In genomic region chr7:96975914-96976313, GRCm38 (mm10) we compare ENCODE assay signal across 26 mouse cellular contexts. TPM values are rescaled to one million over a fixed set of nuclear protein-coding genes. Genes with fewer than 3 reads are reported as not detected.
DNase-seq lines count a peak whose midpoint lies in the region; ATAC-seq and TF ChIP-seq lines count a peak whose summit lies in the region.
"Had no signal": no experiment of that assay in that cellular context is flagged by ENCODE, and none has a peak within 500 bp of the region (broad histone marks: within the 10 kb centered on the region; RNA-seq: fewer than 3 reads in every experiment).

No protein-coding gene starts in this region.

- peak; percentile 16; the same call in 1 of the 2 replicates for ATAC-seq in lung, postnatal 0 days
- peak; percentile 55 for ATAC-seq in granulocyte monocyte progenitor cell, adult 5-6 weeks (replicated peaks; ENCODE audit: poor library complexity, severe bottlenecking)
- no peak for ATAC-seq in cerebellum, adult (ENCODE audit: insufficient number of reproducible peaks, low FRiP score, low TSS enrichment)
- ATAC-seq in midbrain, embryonic 15.5 days (replicated peaks), result no peak
- ATAC-seq: activated CD4-positive, CD25-positive, alpha-beta regulatory T cell, adult 4 months; forebrain, embryonic 15.5 days; inflammation-experienced regulatory T-cells, adult 6 months; midbrain, embryonic 13.5 days had no signal

- TF ChIP-seq POLR2A in heart, adult 2 months (IDR thresholded peaks at IDR 0.05; ENCODE audit: insufficient read depth, low read depth, low read length), result no peak

- 0 out of 2 replicates have a peak, but pooled peaks have one; percentile 20 for TF ChIP-seq EP300 in heart, adult 2 months (IDR thresholded peaks at IDR 0.05; ENCODE audit: insufficient read depth, low read depth, low read length)
- TF ChIP-seq EP300 in lung, postnatal 0 days (IDR thresholded peaks at IDR 0.05), result no peak

- no peak overlapping the region for H3K27ac ChIP-seq in heart, adult 2 months
- no peak overlapping the region for H3K27ac ChIP-seq in lung, postnatal 0 days (ENCODE audit: low read length)
- H3K27ac ChIP-seq in midbrain, embryonic 15.5 days, result no peak overlapping the region
- H3K27ac ChIP-seq: embryonic facial prominence, embryonic 15.5 days; forebrain, embryonic 15.5 days; hindbrain, embryonic 14.5 days; limb, embryonic 10.5 days; midbrain, embryonic 13.5 days; neural tube, embryonic 12.5 days had no signal

- H3K27me3 ChIP-seq in heart, adult 2 months (ENCODE audit: control insufficient read depth, insufficient read depth, low read length), result no peaks in the 10 kb centered on the region
- H3K27me3 ChIP-seq in lung, postnatal 0 days (replicated peaks; ENCODE audit: insufficient read depth, low read length), result no peaks in the 10 kb centered on the region
- no peaks in the 10 kb centered on the region for H3K27me3 ChIP-seq in midbrain, embryonic 15.5 days (replicated peaks)
- H3K27me3 ChIP-seq: embryonic facial prominence, embryonic 15.5 days; forebrain, embryonic 15.5 days; megakaryocyte, embryonic 14.5 days; midbrain, embryonic 13.5 days; neural tube, embryonic 12.5 days had no signal

- peaks cover 3% of the 10 kb centered on the region; the same call in 1 of the 2 replicates for H3K4me1 ChIP-seq in heart, adult 2 months (ENCODE audit: control insufficient read depth, insufficient read depth, low read length)
- no peaks in the 10 kb centered on the region for H3K4me1 ChIP-seq in lung, postnatal 0 days (ENCODE audit: insufficient read depth, low read depth, low read length)
- no peaks in the 10 kb centered on the region for H3K4me1 ChIP-seq in midbrain, embryonic 15.5 days
- H3K4me1 ChIP-seq: embryonic facial prominence, embryonic 15.5 days; neural tube, embryonic 12.5 days had no signal

- no peaks in the 10 kb centered on the region for H3K79me2 ChIP-seq in heart, adult 2 months (replicated peaks; ENCODE audit: control insufficient read depth, insufficient read depth, low read length)

- no peaks in the 10 kb centered on the region for H3K36me3 ChIP-seq in heart, adult 2 months (ENCODE audit: control insufficient read depth, insufficient read depth, low read length)
- H3K36me3 ChIP-seq in lung, postnatal 0 days (ENCODE audit: insufficient read depth, low read length), result no peaks in the 10 kb centered on the region
- no peaks in the 10 kb centered on the region for H3K36me3 ChIP-seq in midbrain, embryonic 15.5 days (replicated peaks)
- H3K36me3 ChIP-seq: embryonic facial prominence, embryonic 15.5 days; forebrain, embryonic 15.5 days; midbrain, embryonic 13.5 days; neural tube, embryonic 12.5 days had no signal

- intact Hi-C loops in heart, adult 2 months (cut with DNase I), result loop anchor here (10.0 kb wide), 1 partner anchor 599 kb away; the partner anchor contains the start of genes Aamdc and Rsf1
- intact Hi-C loops in heart, postnatal 36 days (cut with DNase I), result loop anchor here (5.0 kb wide), 1 partner anchor 101 kb away; no protein-coding TSS in a partner anchor

- no peak overlapping the region for H3K4me2 ChIP-seq in lung, postnatal 0 days (replicated peaks; ENCODE audit: low read depth, low read length)
- no peak overlapping the region for H3K4me2 ChIP-seq in midbrain, embryonic 15.5 days
- H3K4me2 ChIP-seq: embryonic facial prominence, embryonic 15.5 days; forebrain, embryonic 15.5 days; hindbrain, embryonic 14.5 days; midbrain, embryonic 13.5 days; neural tube, embryonic 12.5 days had no signal

- no peaks in the 10 kb centered on the region for H3K9me3 ChIP-seq in lung, postnatal 0 days (ENCODE audit: low read length)
- H3K9me3 ChIP-seq in midbrain, embryonic 15.5 days, result no peaks in the 10 kb centered on the region
- H3K9me3 ChIP-seq: embryonic facial prominence, embryonic 15.5 days; forebrain, embryonic 15.5 days; limb, embryonic 10.5 days; megakaryocyte, embryonic 14.5 days; midbrain, embryonic 13.5 days; neural tube, embryonic 12.5 days had no signal

- H3K4me3 ChIP-seq in heart, adult 2 months, result no peak overlapping the region
- no peak overlapping the region for H3K4me3 ChIP-seq in lung, postnatal 0 days (ENCODE audit: low read depth, low read length)
- H3K4me3 ChIP-seq in midbrain, embryonic 15.5 days, result no peak overlapping the region
- H3K4me3 ChIP-seq: embryonic facial prominence, embryonic 15.5 days; forebrain, embryonic 15.5 days; limb, embryonic 10.5 days; midbrain, embryonic 13.5 days; neural tube, embryonic 12.5 days had no signal

- TF ChIP-seq CTCF in heart, adult 2 months (IDR thresholded peaks at IDR 0.05), result no peak
- no peak for TF ChIP-seq CTCF in lung, postnatal 0 days (IDR thresholded peaks at IDR 0.05)

- no peak for DNase-seq in heart, adult 2 months
- no peak for DNase-seq in heart, postnatal 36 days
- DNase-seq in lung, postnatal 0 days (ENCODE audit: low spot score), result no peak
- DNase-seq in lung, postnatal 36 days, result no peak
- DNase-seq: adrenal gland, adult 8-10 months; cerebellum, adult 8-10 months; gastrocnemius, postnatal 10 days; heart, postnatal 4 days; kidney, adult 18-20 months; kidney, postnatal 14 days; lung, postnatal 10 days; right cerebral cortex, postnatal 14 days; thymus, adult 18-20 months; thymus, postnatal 36 days had no signal

- 47% methylated on average over 5 of the region's 5 CpGs for WGBS in heart, adult 2 months
- 74% methylated on average over 5 of the region's 5 CpGs for WGBS in lung, postnatal 0 days
- 92% methylated on average over 5 of the region's 5 CpGs for WGBS in midbrain, embryonic 15.5 days

- H3K9ac ChIP-seq in heart, adult 2 months (ENCODE audit: low read depth, low read length), result no peak overlapping the region
- no peak overlapping the region for H3K9ac ChIP-seq in lung, postnatal 0 days (replicated peaks; ENCODE audit: low read depth)
- no peak overlapping the region for H3K9ac ChIP-seq in midbrain, embryonic 15.5 days
- H3K9ac ChIP-seq: embryonic facial prominence, embryonic 15.5 days; forebrain, embryonic 15.5 days; hindbrain, embryonic 14.5 days; midbrain, embryonic 13.5 days; neural tube, embryonic 12.5 days had no signal

RNA-seq across cellular contexts. Expression of gene Nars2, which starts 24.6 kb away (rescaled TPM):
- 10 to 100 TPM; 17.5 to 18.9 TPM for total RNA-seq in heart, adult 2 months (2021)
- polyA plus RNA-seq in heart, adult 2 months (2012; rRNA removed), result 4.1 and 9.1 TPM in 2 replicates
- 10 to 100 TPM; 16.4 to 18.7 TPM for total RNA-seq in heart, postnatal 36 days (2021)
- polyA plus RNA-seq in lung, postnatal 0 days (2015; fragmentation: Nextera tagmentation; extraction: Ambion mirVana), result 9.2 and 9.8 TPM in 2 replicates
- 8.3 and 8.7 TPM in 2 replicates for total RNA-seq in granulocyte monocyte progenitor cell, adult 5-6 weeks (2014; fragmentation: Nextera tagmentation)
- 8.8 and 13.4 TPM in 2 replicates for total RNA-seq in granulocyte monocyte progenitor cell, adult 5-6 weeks (2017)
- polyA plus RNA-seq in midbrain, embryonic 15.5 days (2015; fragmentation: Nextera tagmentation; extraction: Ambion mirVana), result 15.2 and 17.5 TPM in 2 replicates

Comparison
In these comparisons a context has a peak if more than half of its experiments do, and no peak if none do; other contexts are left out.
1. ATAC-seq: peak in lung, postnatal 0 days (single experiment) and granulocyte monocyte progenitor cell, adult 5-6 weeks (single experiment); none in cerebellum, adult (single experiment) and midbrain, embryonic 15.5 days (single experiment).